Mouse (Mus musculus): ENCODE data around the gene Aph1c.
"Not testable (repeated sequence)": the region's sequence is repeated elsewhere in the genome, so short reads cannot be mapped to it uniquely, and the experiment has no call there.

Gene Aph1c

DNA sequence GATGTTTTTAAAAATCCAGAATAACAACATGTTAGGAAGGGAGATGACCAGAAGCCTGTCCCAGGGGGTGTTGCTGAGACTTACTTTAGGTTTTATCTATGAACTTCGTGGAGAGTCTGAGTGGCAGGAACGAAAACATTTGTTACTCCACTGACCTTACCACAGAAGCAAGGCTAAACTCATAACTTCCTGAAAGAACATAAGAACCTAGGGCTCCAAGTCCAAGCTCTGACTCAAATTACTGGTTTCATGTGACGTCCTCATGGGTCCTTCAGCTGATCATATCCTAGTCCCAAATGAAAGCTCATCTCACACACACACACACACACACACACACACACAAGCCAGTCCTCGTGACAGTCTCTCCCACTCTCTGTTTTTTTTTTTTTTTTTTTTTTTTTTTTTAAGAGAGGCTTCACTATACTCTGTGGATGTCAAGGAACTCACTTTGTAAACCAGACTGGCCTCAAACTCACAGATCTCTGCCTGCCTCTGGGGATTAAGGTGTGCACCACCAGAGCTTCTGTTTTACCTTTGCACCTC lies 2.1 kb downstream of the Aph1c start:
- no peak for DNase-seq (ENCODE audit: low spot score in 2 of 2)

DNA sequence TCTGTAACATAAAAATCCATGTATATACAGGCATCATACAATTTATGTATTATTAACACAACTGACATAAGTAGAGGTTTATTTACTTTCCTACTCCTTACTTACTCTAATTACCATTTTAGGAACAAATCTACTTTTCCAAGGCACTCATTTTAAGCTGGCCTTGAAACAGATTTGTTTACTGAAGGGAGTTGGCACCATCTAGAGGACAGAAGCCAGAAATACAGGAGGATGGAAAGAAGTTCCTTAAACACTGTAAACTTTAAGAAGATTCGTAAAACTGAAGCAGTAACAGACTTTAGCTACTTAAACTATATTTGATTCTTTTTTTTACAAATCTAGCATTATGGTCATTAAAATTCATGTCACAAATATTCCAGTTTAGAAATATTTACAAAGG lies 8.5 kb downstream of the Aph1c start:
- no peak for DNase-seq (ENCODE audit: low spot score in 2 of 2)

DNA sequence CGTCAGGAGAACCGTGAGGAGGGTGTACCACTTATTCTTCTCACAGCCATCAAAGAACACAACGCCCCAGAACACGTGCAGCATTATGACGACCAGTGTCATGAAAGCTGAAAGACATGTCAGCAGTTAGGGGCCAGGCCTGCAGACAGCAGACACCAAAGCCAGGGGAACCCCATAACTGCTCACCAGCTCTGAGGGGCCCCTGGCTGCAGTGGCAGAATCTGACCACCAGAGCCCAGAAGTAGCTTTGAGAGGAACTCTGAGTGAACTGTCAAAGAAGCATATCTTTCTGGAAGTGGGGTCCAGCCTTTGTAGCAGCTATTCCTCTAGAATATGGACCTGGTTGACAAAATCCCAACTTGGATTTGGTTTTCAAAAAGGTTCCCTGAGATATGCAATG lies 12.3 kb downstream of the Aph1c start:
- DNase-seq (ENCODE audit: low spot score in 2 of 2), result not testable (repeated sequence)

DNA sequence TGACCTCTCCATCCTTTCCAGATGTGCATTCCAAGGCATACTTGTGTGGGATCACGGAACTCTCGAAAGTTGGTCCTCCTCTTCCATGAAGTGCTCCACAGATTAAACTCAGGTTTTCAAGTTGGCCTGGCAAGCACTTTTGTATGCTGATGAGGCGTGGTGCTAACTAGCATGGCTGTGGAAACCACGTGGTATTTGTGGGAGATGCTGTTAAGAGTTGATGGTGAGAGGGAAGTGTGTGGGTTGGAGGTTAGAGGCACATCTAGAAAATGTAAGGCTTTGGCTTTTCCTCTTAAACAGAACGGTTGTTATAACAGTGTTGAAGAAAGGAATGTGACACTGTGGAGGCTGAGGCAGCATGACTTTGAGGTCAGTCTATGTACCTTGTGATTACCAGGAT lies 13.5 kb downstream of the Aph1c start:
- no peak for DNase-seq (ENCODE audit: low spot score in 2 of 2)

DNA sequence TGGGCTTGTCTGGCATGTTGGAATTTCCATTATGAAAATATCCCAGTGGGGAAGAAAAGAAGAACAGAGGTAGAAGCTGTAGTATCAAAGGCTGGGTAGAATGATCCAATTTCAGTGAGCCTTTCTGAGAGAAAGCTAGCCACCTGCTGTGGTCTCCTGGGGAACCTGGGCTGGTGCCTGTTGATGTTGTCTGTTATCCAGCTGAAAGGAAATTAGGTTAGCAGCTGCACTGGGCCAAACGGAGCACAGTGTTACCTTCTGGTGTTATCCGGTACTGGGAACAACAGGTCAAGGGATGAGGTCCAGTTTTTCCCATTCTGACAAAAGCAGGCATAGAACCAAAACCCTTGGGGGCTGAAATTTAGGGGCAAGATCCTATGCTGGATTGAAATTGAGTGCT lies 21.1 kb downstream of the Aph1c start:
- DNase-seq (ENCODE audit: low spot score in 2 of 2), result no peak

DNA sequence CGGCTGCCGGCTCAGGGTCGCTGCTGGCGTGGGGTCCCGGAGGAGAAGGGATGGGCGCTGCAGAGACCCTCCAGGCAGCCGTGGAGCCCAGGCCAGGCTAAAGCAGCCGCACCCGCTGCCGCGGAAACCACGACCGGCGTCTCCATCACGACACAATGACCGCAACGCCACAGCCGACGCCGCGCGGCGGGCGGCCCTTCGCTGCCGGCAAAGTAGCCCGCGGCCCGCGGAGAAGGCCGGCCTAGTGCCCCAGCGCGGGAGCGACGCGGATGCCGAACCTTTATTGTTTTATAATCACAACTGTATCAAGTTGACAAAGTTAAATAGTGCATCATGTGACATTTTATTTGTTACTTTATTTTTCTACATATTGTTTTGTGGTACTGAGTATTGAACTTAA lies 28.6 kb downstream of the Aph1c start:
- DNase-seq (ENCODE audit: low spot score in 2 of 2), result not testable (repeated sequence)

DNA sequence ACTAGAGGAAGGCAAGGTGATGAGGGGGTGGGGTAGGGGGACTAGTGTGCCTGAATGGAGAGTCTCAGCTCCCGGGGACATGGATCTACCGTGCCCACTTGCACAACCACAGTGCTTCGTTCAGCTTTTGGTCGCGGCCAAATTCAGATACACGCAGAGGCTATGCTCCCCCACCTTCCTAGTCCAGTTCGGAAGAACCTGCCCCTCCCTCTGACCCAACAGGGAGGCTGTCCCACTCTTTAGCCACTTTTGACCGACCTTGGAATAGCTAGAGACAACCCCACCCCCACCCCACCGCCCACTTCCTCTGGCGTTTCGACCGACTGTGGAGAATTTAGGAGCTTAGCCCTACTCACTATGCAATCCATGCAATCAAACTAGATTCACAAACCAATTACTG lies 32.6 kb downstream of the Aph1c start:
- no peak for DNase-seq (ENCODE audit: low spot score in 2 of 2)

DNA sequence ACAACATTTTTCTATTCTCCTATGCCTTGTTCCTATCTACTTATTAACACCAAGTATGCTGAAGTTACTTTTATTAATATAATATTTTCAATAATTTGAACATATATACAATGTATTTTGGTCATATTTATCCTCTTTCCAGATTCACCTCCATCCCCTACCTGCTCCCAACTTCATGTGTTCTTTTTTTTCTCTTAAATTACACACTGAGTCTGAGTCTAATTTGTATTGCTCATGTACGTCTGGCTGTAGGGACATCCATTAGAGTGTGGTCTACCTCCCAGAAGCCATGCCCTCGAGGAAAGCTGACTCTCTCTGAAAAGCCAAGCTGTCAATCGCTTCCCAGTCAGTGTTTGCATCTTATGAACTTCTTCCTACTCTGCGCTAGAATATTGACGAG lies 37.8 kb downstream of the Aph1c start, which contains the start of gene Gm10647:
TSS of gene Gm10647 (plus strand) at position 301 of the 400 bp plus-strand sequence.
- DNase-seq (ENCODE audit: low spot score in 2 of 2), result no peak

DNA sequence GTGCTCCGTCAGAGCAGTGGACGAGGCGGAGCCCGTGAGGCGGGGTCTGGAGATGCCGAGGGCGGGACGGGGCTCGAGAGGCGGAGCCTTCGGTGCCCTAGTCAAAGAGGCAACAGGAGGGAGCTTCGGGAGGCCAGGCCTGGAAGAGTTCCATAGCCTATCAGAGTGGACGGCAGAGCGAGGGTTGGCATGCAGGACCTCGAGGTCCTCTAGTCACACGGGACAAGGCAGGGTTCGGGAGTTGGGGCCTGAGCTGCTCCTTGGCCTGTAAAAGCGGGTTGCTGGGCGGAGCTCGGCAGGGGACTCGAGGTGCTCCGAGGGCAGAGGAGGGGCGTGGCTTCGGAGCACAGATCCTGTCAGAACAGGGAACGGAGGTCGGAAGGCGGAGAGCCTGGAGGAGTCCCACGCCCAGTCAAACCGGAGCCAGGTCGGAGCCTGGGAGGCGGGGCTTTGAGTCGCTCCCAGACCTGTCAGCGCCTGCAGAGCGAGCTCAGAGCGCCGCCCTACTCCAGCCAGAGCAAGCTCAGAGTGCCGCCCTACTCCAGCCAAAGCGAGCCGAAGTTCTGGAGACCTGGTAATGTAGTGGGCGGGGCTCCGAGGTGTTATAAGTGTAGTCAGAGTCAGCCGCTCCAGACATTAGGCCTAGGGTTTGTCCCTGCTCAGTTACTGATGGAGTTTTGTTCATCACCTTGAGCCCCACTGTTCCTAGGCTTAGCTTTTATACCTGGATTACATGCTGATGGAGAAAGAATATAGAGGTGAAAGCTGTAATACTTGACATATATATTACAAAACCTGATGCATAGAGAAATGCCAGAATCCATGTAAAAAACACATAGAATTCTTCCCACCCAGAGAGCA lies 38.8 kb downstream of the Aph1c start, which contains the start of gene Aph1b:
TSS of gene Aph1b (minus strand) at position 27 of the 861 bp plus-strand sequence.
- DNase-seq (ENCODE audit: low spot score in 2 of 2), result peak; percentile 77

DNA sequence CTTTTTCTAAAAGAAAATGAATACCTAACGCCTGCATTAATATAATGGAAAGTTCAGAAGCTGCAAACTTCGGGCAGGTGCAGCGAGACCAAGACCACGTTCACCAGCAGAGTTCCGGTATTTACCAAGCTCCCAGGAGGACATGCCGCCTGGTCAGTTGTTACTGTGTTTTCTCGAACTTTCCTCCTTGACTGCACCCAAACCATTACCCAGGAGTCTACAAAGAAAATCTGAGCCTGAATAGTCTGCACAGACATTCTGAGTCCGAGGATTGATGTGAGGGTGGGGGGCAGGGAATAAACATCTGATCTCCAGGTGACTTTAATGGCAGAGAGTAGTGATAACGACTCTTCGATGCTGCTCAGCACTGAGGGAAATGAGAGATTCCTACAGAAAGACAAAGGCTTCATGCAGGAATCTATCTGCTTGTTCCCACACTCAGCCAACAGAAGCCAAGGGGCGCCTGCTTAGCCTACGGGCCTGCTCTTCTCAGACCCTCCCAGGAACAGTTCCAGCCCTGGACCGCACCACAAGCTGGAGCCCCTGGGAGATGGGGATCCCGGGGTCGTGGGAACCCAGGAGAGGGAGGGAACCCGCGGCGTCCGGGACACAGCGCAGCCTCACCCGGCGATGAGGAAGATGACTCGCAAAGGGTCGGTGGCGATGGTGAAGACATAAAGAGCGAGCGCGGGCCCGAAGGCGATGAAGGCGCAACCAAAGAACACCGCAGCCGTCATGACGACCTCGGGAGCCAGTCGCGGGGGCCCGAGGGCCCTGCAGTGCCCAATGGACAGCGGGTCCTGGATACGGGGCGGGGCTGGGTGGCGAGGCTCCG lies 39.7 kb downstream of the Aph1c start:
- no peak for DNase-seq (ENCODE audit: low spot score in 2 of 2)

DNA sequence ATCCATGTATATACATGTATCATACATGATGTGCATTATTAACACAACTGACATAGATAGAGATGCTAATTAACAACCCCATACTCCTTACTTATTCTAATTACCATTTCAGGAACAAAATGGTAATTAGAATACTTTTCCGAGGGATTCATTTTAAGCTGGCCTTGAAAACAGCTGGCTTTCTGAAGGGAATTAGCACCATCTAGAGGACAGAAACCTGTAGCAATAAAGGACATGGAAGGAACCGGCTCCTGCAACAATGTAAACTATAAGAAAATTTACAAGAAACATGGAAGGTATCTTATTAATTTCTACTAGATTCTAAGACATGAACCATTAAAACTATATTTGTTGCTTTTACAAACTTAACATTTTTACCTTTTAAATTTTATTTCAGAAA lies 46.7 kb downstream of the Aph1c start:
- no peak for DNase-seq (ENCODE audit: low spot score in 2 of 2)

DNA sequence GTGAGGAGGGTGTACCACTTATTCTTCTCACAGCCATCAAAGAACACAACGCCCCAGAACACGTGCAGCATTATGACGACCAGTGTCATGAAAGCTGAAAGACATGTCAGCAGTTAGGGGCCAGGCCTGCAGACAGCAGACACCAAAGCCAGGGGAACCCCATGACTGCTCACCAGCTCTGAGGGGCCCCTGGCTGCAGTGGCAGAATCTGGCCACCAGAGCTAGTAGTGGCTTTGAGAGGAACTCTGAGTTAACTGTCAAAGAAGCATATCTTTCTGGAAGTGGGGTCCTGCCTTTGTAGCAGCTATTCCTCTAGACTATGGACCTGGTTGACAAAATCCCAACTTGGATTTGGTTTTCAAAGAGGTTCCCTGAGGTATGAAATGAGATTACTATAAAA lies 50.0 kb downstream of the Aph1c start:
- DNase-seq (ENCODE audit: low spot score in 2 of 2), result peak in 1 of 2 experiments; percentile 25

DNA sequence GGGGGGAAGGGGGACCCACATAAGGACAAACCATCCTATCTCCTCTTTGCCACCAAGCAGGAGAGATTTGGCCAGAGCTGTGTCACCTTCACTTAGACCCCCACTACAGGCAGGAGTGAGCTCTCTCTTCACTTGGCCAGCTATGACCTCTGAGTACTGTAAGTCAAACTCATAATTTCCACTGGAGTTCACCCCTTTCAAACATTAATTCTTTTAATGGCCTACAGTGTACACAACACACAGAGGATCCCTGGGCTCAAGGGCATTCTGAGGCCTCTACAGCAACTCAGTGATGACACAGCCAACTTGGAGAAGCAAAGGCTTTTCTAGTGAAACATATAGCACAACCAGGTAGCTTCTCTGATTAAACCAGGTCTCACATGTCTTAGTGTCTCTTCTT lies 63.8 kb downstream of the Aph1c start:
- DNase-seq (ENCODE audit: low spot score in 2 of 2), result no peak

DNA sequence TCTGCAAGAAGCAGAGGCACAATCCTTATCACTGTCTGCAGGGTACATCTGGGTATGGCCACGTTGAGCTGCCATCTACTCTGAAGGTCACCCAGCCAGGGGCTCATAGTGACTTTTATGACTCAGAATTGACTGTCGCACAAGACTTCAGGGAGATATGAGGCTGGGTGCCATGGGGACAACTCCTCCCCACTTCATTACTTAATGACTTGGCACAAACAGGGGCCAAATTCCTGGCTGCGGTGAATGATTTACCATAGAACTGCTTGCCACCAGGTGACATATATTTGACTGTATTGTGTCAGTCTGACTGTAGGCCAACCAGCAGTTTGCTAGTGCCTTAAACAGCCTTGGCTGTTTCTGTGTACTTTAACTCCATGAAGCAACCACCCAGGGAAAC lies 65.3 kb downstream of the Aph1c start:
- no peak for DNase-seq (ENCODE audit: low spot score in 2 of 2)

DNA sequence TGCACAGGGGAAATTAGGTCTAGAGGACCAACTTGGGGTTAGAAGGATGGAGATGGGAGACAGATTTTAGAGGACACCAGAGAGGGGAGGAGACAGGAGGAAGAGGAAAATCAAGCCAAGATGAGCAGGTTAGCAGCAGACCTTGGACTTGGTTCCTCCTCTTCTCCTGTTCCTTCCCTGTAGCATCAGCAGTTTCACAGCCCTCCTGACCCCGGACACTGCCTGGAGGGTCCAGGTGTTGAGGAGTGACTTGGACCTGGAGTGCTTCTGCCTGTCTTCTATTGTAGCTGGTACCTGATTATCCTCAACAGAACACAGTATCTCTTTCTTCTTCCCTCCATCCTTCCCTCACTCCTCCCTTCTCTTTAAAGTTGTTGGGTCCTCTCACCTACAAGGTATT lies 65.8 kb downstream of the Aph1c start:
- no peak for DNase-seq (ENCODE audit: low spot score in 2 of 2)
